In the genomic region with DNA sequence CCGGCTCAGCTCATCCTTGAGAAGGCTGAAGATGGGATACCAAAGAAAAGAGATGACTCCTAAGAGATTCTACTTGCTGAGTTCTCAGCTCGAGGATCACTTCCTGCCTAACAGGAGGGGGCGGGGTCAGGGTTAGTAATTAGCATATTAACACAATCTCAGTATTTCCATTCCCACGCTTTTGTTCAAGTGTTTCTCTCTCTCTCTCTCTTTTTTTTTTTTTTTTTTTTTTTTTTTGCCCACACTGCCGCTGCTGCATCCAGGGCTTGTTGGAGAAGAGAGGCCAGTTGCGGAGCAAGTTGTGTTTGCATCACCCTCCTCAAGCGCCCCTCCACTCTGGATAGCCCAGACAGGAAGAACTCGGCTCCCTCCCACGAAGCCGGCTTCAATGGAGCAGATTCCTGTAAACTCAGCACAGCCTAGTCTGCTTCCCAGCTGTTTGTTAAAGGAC, we compare ENCODE assay signal across 9 mouse cellular contexts. TPM values are rescaled to one million over a fixed set of nuclear protein-coding genes. Genes with fewer than 3 reads are reported as not detected.
DNase-seq lines count a peak whose midpoint lies in the region; ATAC-seq and TF ChIP-seq lines count a peak whose summit lies in the region.
"Had no signal": no experiment of that assay in that cellular context is flagged by ENCODE, and none has a peak within 500 bp of the region (broad histone marks: within the 10 kb centered on the region; RNA-seq: fewer than 3 reads in every experiment).

No protein-coding gene starts in this region.

- peak overlapping the region; percentile 51 for H3K4me2 ChIP-seq in hindbrain, embryonic 13.5 days
- peak overlapping the region; percentile 4; the same call in 1 of the 2 replicates for H3K4me2 ChIP-seq in liver, embryonic 13.5 days

- peak overlapping the region; percentile 52 for H3K27ac ChIP-seq in hindbrain, embryonic 13.5 days
- no peak overlapping the region for H3K27ac ChIP-seq in liver, embryonic 13.5 days

- peak overlapping the region; percentile 43 for H3K4me3 ChIP-seq in E14TG2a.4 (replicated peaks; ENCODE audit: low read length)
- H3K4me3 ChIP-seq in hindbrain, embryonic 13.5 days = peak overlapping the region; percentile 25
- no peak overlapping the region for H3K4me3 ChIP-seq in liver, embryonic 13.5 days (replicated peaks)
- H3K4me3 ChIP-seq: megakaryocyte, embryonic 14.5 days had no signal

- no peak for ATAC-seq in hindbrain, embryonic 13.5 days (ENCODE audit: low FRiP score)
- ATAC-seq in liver, embryonic 13.5 days (ENCODE audit: low read depth) = no peak

- 5% methylated on average over 10 of the region's 10 CpGs for WGBS in hindbrain, embryonic 13.5 days
- WGBS in liver, embryonic 13.5 days (ENCODE audit: insufficient replicate concordance) = 3% methylated on average over 10 of the region's 10 CpGs

- H3K9me3 ChIP-seq in E14TG2a.4 (ENCODE audit: low read length) = no peaks in the 10 kb centered on the region
- no peaks in the 10 kb centered on the region for H3K9me3 ChIP-seq in hindbrain, embryonic 13.5 days
- H3K9me3 ChIP-seq in liver, embryonic 13.5 days (replicated peaks) = no peaks in the 10 kb centered on the region

- H3K4me1 ChIP-seq in E14TG2a.4 (replicated peaks; ENCODE audit: low read depth, low read length) = peaks cover 73% of the 10 kb centered on the region
- peaks cover 19% of the 10 kb centered on the region for H3K4me1 ChIP-seq in hindbrain, embryonic 13.5 days (replicated peaks)
- H3K4me1 ChIP-seq in liver, embryonic 13.5 days (replicated peaks) = no peaks in the 10 kb centered on the region
- H3K4me1 ChIP-seq: megakaryocyte, embryonic 14.5 days had no signal

- peak overlapping the region; percentile 51 for H3K9ac ChIP-seq in hindbrain, embryonic 13.5 days
- H3K9ac ChIP-seq in liver, embryonic 13.5 days = no peak overlapping the region

- H3K36me3 ChIP-seq in E14TG2a.4 (ENCODE audit: insufficient read depth, low read length) = no peaks in the 10 kb centered on the region
- no peaks in the 10 kb centered on the region for H3K36me3 ChIP-seq in hindbrain, embryonic 13.5 days
- H3K36me3 ChIP-seq in liver, embryonic 13.5 days = no peaks in the 10 kb centered on the region

- H3K27me3 ChIP-seq in E14TG2a.4 (ENCODE audit: insufficient read depth, low read length) = no peaks in the 10 kb centered on the region
- 0 out of 2 replicates have a peak, but pooled peaks cover 4% of the 10 kb centered on the region for H3K27me3 ChIP-seq in hindbrain, embryonic 13.5 days
- no peaks in the 10 kb centered on the region; the same call in 1 of the 2 replicates for H3K27me3 ChIP-seq in liver, embryonic 13.5 days

- peak; percentile 73 for DNase-seq in embryo, embryonic 10.5 days (ENCODE audit: low spot score)
- DNase-seq in liver, embryonic 13.5 days = no peak
- DNase-seq in retina, embryonic 14.5 days (ENCODE audit: low spot score) = peak; percentile 47
- no peak for DNase-seq in right cerebral cortex, postnatal 36 days (ENCODE audit: low spot score in 2 of 2)
- DNase-seq in cerebellum, adult 9-10 months = no peak
- no peak for DNase-seq in gastrocnemius, postnatal 4 days (ENCODE audit: low spot score in 2 of 2)

- no peak for TF ChIP-seq CTCF in E14TG2a.4 (conservative IDR thresholded peaks at IDR 0.05; ENCODE audit: low read length)

RNA-seq across cellular contexts. Expression of gene Kank4, which starts 27.5 kb away (rescaled TPM):
- polyA plus RNA-seq in hindbrain, embryonic 13.5 days (2015; fragmentation: Nextera tagmentation; extraction: Ambion mirVana) = 0.32 and 0.52 TPM in 2 replicates
- polyA plus RNA-seq in liver, embryonic 13.5 days (2015; fragmentation: Nextera tagmentation; extraction: Ambion mirVana) = 0.07 and 0.08 TPM in 2 replicates
- 1 to 10 TPM; 7.0 to 7.7 TPM for total RNA-seq in gastrocnemius, postnatal 4 days (2021)

RNA-seq across cellular contexts. Expression of gene I0C0044D17Rik, which starts 33.8 kb away (rescaled TPM):
- polyA plus RNA-seq in hindbrain, embryonic 13.5 days (2015; fragmentation: Nextera tagmentation; extraction: Ambion mirVana) = not detected in 2 replicates
- polyA plus RNA-seq in liver, embryonic 13.5 days (2015; fragmentation: Nextera tagmentation; extraction: Ambion mirVana) = not detected in 2 replicates
- not detected for total RNA-seq in gastrocnemius, postnatal 4 days (2021)

Comparison
In these comparisons a context has a peak if more than half of its experiments do, and no peak if none do; other contexts are left out.
1. DNase-seq: peak in embryo, embryonic 10.5 days (single experiment) and retina, embryonic 14.5 days (single experiment); none in liver, embryonic 13.5 days (single experiment), right cerebral cortex, postnatal 36 days (0 of 2), cerebellum, adult 9-10 months (single experiment) and gastrocnemius, postnatal 4 days (0 of 2).